Mouse (Mus musculus): ENCODE results near the gene Dimt1. TPM values are rescaled to one million over a fixed set of nuclear protein-coding genes. Genes with fewer than 3 reads are reported as not detected.

Gene Dimt1
- total and polyA plus RNA-seq, 3 experiments, result 35.2 to 49.1 TPM; not detected in 1

Other genes starting within 250 kb of the Dimt1 start
- gene Ipo11, start 10.2 kb upstream of the Dimt1 start, total RNA-seq (2012; rRNA removed), result 39.4 and 40.2 TPM in 2 replicates
- gene Ipo11, start 10.2 kb upstream of the Dimt1 start, polyA plus RNA-seq (2012; ENCODE audit: insufficient read depth in 1 of 2, insufficient read length in 2 of 2, low read depth in 1 of 2, low replicate concordance in 2 of 2, missing spikeins in 1 of 2), result 10 to 100 TPM in 1 of 2 experiments, not detected in 1; 37.2 TPM
- gene Kif2a, start 75.0 kb downstream of the Dimt1 start, total RNA-seq (2012; rRNA removed), result 18.0 and 31.8 TPM in 2 replicates
- gene Kif2a, start 75.0 kb downstream of the Dimt1 start, polyA plus RNA-seq (2012; ENCODE audit: insufficient read depth in 1 of 2, insufficient read length in 2 of 2, low read depth in 1 of 2, low replicate concordance in 2 of 2, missing spikeins in 1 of 2), result 100 to 1,000 TPM; 135 to 310 TPM